Mouse (Mus musculus): Measurements from ENCODE around the gene Aplp2.

The Aplp2 gene

GRCm38 (mm10) chr9:31226541-31226940 lies 14.9 kb upstream of the Aplp2 start:
- DNase-seq (ENCODE audit: low read depth, low spot score), result no peak

GRCm38 (mm10) chr9:31225808-31226207 lies 14.2 kb upstream of the Aplp2 start:
- DNase-seq (ENCODE audit: low read depth, low spot score), result no peak

- DNase-seq (ENCODE audit: low read depth, low spot score), result no peak
Measured at GRCm38 (mm10) chr9:31223475-31223874, 11.9 kb upstream of the Aplp2 start.

- DNase-seq (ENCODE audit: low read depth, low spot score), result peak; percentile 21
Measured at GRCm38 (mm10) chr9:31221170-31221569, 9.6 kb upstream of the Aplp2 start.

- no peak for DNase-seq (ENCODE audit: low read depth, low spot score)
Measured at GRCm38 (mm10) chr9:31217631-31218380, 6.2 kb upstream of the Aplp2 start.

GRCm38 (mm10) chr9:31212500-31213008 lies 939 bp upstream of the Aplp2 start:
- peak; percentile 54 for DNase-seq (ENCODE audit: low read depth, low spot score)

GRCm38 (mm10) chr9:31210749-31211689 lies 596 bp downstream of the Aplp2 start:
- peak; percentile 40 for DNase-seq (ENCODE audit: low read depth, low spot score)

- DNase-seq (ENCODE audit: low read depth, low spot score), result no peak
Measured at GRCm38 (mm10) chr9:31210163-31210562, 1.5 kb downstream of the Aplp2 start.

- no peak for DNase-seq (ENCODE audit: low read depth, low spot score)
Measured at GRCm38 (mm10) chr9:31209502-31209901, 2.1 kb downstream of the Aplp2 start.

- no peak for DNase-seq (ENCODE audit: low read depth, low spot score)
Measured at GRCm38 (mm10) chr9:31207732-31208131, 3.9 kb downstream of the Aplp2 start.

- no peak for DNase-seq (ENCODE audit: low read depth, low spot score)
Measured at GRCm38 (mm10) chr9:31204722-31205121, 6.9 kb downstream of the Aplp2 start.

GRCm38 (mm10) chr9:31203571-31204210 lies 7.9 kb downstream of the Aplp2 start:
- no peak for DNase-seq (ENCODE audit: low read depth, low spot score)

- no peak for DNase-seq (ENCODE audit: low read depth, low spot score)
Measured at GRCm38 (mm10) chr9:31203068-31203467, 8.5 kb downstream of the Aplp2 start.

- no peak for DNase-seq (ENCODE audit: low read depth, low spot score)
Measured at GRCm38 (mm10) chr9:31198614-31199013, 13.0 kb downstream of the Aplp2 start.

- no peak for DNase-seq (ENCODE audit: low read depth, low spot score)
Measured at GRCm38 (mm10) chr9:31197782-31198181, 13.8 kb downstream of the Aplp2 start.

- no peak for DNase-seq (ENCODE audit: low read depth, low spot score)
Measured at GRCm38 (mm10) chr9:31196742-31197141, 14.9 kb downstream of the Aplp2 start.

- no peak for DNase-seq (ENCODE audit: low read depth, low spot score)
Measured at GRCm38 (mm10) chr9:31195573-31195972, 16.0 kb downstream of the Aplp2 start.

GRCm38 (mm10) chr9:31192378-31192777 lies 19.2 kb downstream of the Aplp2 start:
- no peak for DNase-seq (ENCODE audit: low read depth, low spot score)

GRCm38 (mm10) chr9:31191543-31191942 lies 20.1 kb downstream of the Aplp2 start:
- DNase-seq (ENCODE audit: low read depth, low spot score), result no peak

GRCm38 (mm10) chr9:31189194-31189593 lies 22.4 kb downstream of the Aplp2 start:
- no peak for DNase-seq (ENCODE audit: low read depth, low spot score)

- DNase-seq (ENCODE audit: low read depth, low spot score), result no peak
Measured at GRCm38 (mm10) chr9:31184439-31184838, 27.2 kb downstream of the Aplp2 start.

- DNase-seq (ENCODE audit: low read depth, low spot score), result no peak
Measured at GRCm38 (mm10) chr9:31183061-31183460, 28.6 kb downstream of the Aplp2 start.

Measured in forelimb bud, embryonic 11.5 days (tissue).